Mouse (Mus musculus) midbrain, postnatal 0 days (tissue): ENCODE measurements around the gene Fmnl2. TPM values are rescaled to one million over a fixed set of nuclear protein-coding genes. Genes with fewer than 3 reads are reported as not detected.
A peak's percentile ranks its signal among the peaks of the same experiment; 100 is the strongest.

Experiments used
- ATAC-seq: fragments of 200-750 bp; cut with Nextera tagmentation; 2 replicates; pipeline ENCODE4 v1.8.0; 2017; ENCODE audit warnings: moderate number of reproducible peaks, mild to moderate bottlenecking, moderate TSS enrichment, moderate library complexity; ENCODE audit not compliant: low FRiP score
- DNase-seq: peaks from one replicate; pipeline ENCODE4 v3.0.0-alpha.2; 2015; ENCODE audit warnings: low spot score
- H3K27ac ChIP-seq: fragments of 300-500 bp; sonication (generic); 2 replicates; pipeline ENCODE4 v1.5.1; 2014; ENCODE audit warnings: low read depth, mild to moderate bottlenecking, low read length, mixed read lengths
- H3K27me3 ChIP-seq: fragments of 300-500 bp; sonication (generic); 2 replicates; pipeline ENCODE4 v1.6.1; 2014; ENCODE audit warnings: low read length, control low read depth, mixed read lengths; ENCODE audit not compliant: insufficient read depth
- H3K36me3 ChIP-seq: fragments of 300-500 bp; sonication (generic); 2 replicates; pipeline ENCODE4 v1.6.1; 2014; ENCODE audit warnings: low read length, control low read depth, mixed read lengths; ENCODE audit not compliant: insufficient read depth
- H3K4me1 ChIP-seq: fragments of 300-500 bp; sonication (generic); 2 replicates; pipeline ENCODE4 v1.6.1; 2014; ENCODE audit warnings: mild to moderate bottlenecking, control low read depth, antibody characterized with exemption, low read length, mixed read lengths; ENCODE audit not compliant: insufficient read depth
- H3K4me2 ChIP-seq: fragments of 300-500 bp; sonication (generic); 2 replicates; pipeline ENCODE4 v1.6.1; 2014; ENCODE audit warnings: low read depth, mild to moderate bottlenecking, low read length, mixed read lengths; ENCODE audit not compliant: poor library complexity, severe bottlenecking
- H3K4me3 ChIP-seq: fragments of 300-500 bp; sonication (generic); 2 replicates; pipeline ENCODE4 v1.5.1; 2014; ENCODE audit warnings: low read depth, mild to moderate bottlenecking, low read length, moderate library complexity
- H3K9ac ChIP-seq: fragments of 300-500 bp; sonication (generic); replicated peaks from 2 replicates; pipeline ENCODE4 v1.6.1; 2014; ENCODE audit warnings: mild to moderate bottlenecking, low read length, moderate library complexity, mixed read lengths; ENCODE audit not compliant: poor library complexity, severe bottlenecking
- H3K9me3 ChIP-seq: fragments of 300-500 bp; sonication (generic); 2 replicates; pipeline ENCODE4 v1.6.1; 2016; ENCODE audit warnings: low read length, control low read depth
- CTCF ChIP-seq: IDR thresholded peaks from 2 replicates; pipeline ENCODE4 v1.5.1; 2016; ENCODE audit warnings: antibody characterized with exemption, mild to moderate bottlenecking
- WGBS: fragments of 180-500 bp; shearing (Covaris S2); extraction: QIAGEN DNeasy Blood & Tissue Kit; methylation state at CpG from one replicate; pipeline ENCODE4 v1.1.7; 2014; 5-methylcytosine and 5-hydroxymethylcytosine counted together
- polyA plus RNA-seq: library from polyadenylated mRNA; unstranded; fragments of >200 nt; fragmentation: Nextera tagmentation; extraction: Ambion mirVana; gene quantifications from 2 replicates; pipeline ENCODE4 v1.2.1, GENCODE M21; 2015
- total RNA-seq: library from RNA; depleted of rRNA; stranded (reverse); fragments of >200 nt; gene quantifications from 2 replicates; pipeline ENCODE4 v1.2.3, GENCODE M21; 2014

Fmnl2 gene
- total and polyA plus RNA-seq, 2 experiments from 2014 or later, result 8.4 to 27.0 TPM

- Histone ChIP-seq H3K4me3 (no peak overlapping the region), H3K4me2 (no peak overlapping the region), H3K9me3 (no peaks in the 10 kb centered on the region), H3K4me1 (peaks cover 11% of the 10 kb centered on the region), H3K9ac (no peak overlapping the region), H3K36me3 (no peaks in the 10 kb centered on the region), H3K27me3 (no peaks in the 10 kb centered on the region), H3K27ac (no peak overlapping the region)
- ATAC-seq (no peak), DNase-seq (no peak)
- no peak for TF ChIP-seq CTCF
- WGBS, result 83% methylated on average over 1 of the region's 1 CpGs
Measured at GRCm38 (mm10) chr2:52984556-52984955, 126.9 kb downstream of the Fmnl2 start.

GRCm38 (mm10) chr2:52985167-52985566, 127.5 kb downstream of the Fmnl2 start:
- peak overlapping the region; percentile 18; the same call in 1 of the 2 replicates for H3K27ac ChIP-seq
- H3K4me3 ChIP-seq, result no peak overlapping the region
- 0 out of 2 replicates have a peak, but pooled peaks have one; percentile 23 for ATAC-seq
- H3K27me3 ChIP-seq, result no peaks in the 10 kb centered on the region
- no peak overlapping the region; the same call in 1 of the 2 replicates for H3K4me2 ChIP-seq
- 19% methylated on average over 4 of the region's 4 CpGs for WGBS
- no peaks in the 10 kb centered on the region for H3K36me3 ChIP-seq
- TF ChIP-seq CTCF, result no peak
- H3K9ac ChIP-seq, result no peak overlapping the region
- no peaks in the 10 kb centered on the region for H3K9me3 ChIP-seq
- peak; percentile 56 for DNase-seq
- H3K4me1 ChIP-seq, result peaks cover 11% of the 10 kb centered on the region

- 69% methylated on average over 3 of the region's 3 CpGs for WGBS
- Histone ChIP-seq H3K36me3 (no peaks in the 10 kb centered on the region), H3K9me3 (no peaks in the 10 kb centered on the region), H3K27ac (no peak overlapping the region; the same call in 1 of the 2 replicates), H3K4me2 (no peak overlapping the region), H3K27me3 (no peaks in the 10 kb centered on the region), H3K4me3 (no peak overlapping the region), H3K4me1 (peaks cover 11% of the 10 kb centered on the region), H3K9ac (no peak overlapping the region)
- DNase-seq (no peak), ATAC-seq (no peak)
- no peak for TF ChIP-seq CTCF
Measured at GRCm38 (mm10) chr2:52986354-52986753, 128.7 kb downstream of the Fmnl2 start.

GRCm38 (mm10) chr2:52987035-52987434, 129.4 kb downstream of the Fmnl2 start:
- Histone ChIP-seq H3K9me3 (no peaks in the 10 kb centered on the region), H3K9ac (no peak overlapping the region), H3K27me3 (no peaks in the 10 kb centered on the region), H3K27ac (no peak overlapping the region), H3K4me1 (peaks cover 11% of the 10 kb centered on the region), H3K36me3 (no peaks in the 10 kb centered on the region), H3K4me2 (no peak overlapping the region), H3K4me3 (no peak overlapping the region)
- ATAC-seq (no peak), DNase-seq (no peak)
- TF ChIP-seq CTCF, result no peak
- WGBS, result 98% methylated on average over 6 of the region's 6 CpGs

GRCm38 (mm10) chr2:52987637-52988295, 130.1 kb downstream of the Fmnl2 start:
- Histone ChIP-seq H3K36me3 (no peaks in the 10 kb centered on the region), H3K27ac (no peak overlapping the region), H3K4me1 (peaks cover 11% of the 10 kb centered on the region), H3K9me3 (no peaks in the 10 kb centered on the region), H3K9ac (no peak overlapping the region), H3K4me2 (no peak overlapping the region), H3K27me3 (no peaks in the 10 kb centered on the region), H3K4me3 (no peak overlapping the region)
- peak; percentile 33 for DNase-seq
- ATAC-seq, result no peak; the same call in 1 of the 2 replicates
- whole genome bisulfite sequencing, result 49% methylated on average over 11 of the region's 11 CpGs
- no peak for TF ChIP-seq CTCF

GRCm38 (mm10) chr2:52989316-52989715, 131.7 kb downstream of the Fmnl2 start:
- ATAC-seq (no peak), DNase-seq (no peak)
- Histone ChIP-seq H3K27me3 (no peaks in the 10 kb centered on the region), H3K4me2 (no peak overlapping the region), H3K27ac (no peak overlapping the region), H3K4me1 (peaks cover 11% of the 10 kb centered on the region), H3K4me3 (no peak overlapping the region), H3K36me3 (no peaks in the 10 kb centered on the region), H3K9me3 (no peaks in the 10 kb centered on the region), H3K9ac (no peak overlapping the region)
- 59% methylated on average over 4 of the region's 4 CpGs for WGBS
- TF ChIP-seq CTCF, result no peak
